Mouse (Mus musculus) spleen, postnatal 4 days (tissue): Measurements from ENCODE around the gene Olfr1320.

Experiments
- DNase-seq, 2 experiments: peaks; one replicate each; pipeline ENCODE4 v3.0.0; 2022; ENCODE audit warnings: low spot score in 2 of 2

Gene Olfr1320

DNA sequence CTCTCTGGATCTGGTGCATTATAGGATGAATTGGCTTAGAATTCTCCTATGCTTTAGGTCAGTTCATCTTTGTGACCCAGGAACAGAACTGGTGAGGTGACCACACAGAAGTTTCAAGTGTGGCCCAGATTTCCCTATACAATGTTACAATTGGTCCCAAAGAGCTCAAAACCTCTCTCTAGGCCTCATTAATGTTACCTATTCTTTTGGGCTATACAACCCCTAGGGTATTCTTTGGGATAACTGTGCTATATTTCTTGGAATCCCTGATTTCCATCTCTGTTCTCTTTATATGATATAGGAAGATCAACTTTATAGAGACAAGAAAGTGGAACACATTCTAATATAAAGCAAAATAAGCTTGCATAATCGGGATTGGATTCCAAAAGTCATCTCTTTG, at the start of gene Olfr1320:
Gene Olfr1320, plus strand, starts transcription at position 301 of the 400 bp plus-strand sequence.
- DNase-seq, result no peak

DNA sequence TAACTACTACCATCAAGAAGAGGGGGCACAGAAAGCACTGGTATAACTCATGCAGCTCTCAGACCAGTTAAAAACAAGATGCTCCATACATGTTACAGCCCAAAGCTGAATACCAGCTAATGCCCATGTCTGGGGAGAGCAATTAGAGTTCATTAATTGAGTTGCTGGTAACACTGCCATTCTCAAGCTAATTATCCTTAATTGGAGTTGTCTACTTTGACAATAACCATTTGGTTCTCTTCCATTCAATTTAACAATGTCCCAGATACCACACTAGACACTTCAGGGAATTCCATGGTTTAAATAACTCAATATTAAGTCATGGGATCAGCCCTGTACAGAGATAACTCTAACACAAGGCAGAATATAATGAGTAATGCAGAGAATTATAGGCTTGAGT, 44.6 kb upstream of the Olfr1320 start:
- no peak for DNase-seq

DNA sequence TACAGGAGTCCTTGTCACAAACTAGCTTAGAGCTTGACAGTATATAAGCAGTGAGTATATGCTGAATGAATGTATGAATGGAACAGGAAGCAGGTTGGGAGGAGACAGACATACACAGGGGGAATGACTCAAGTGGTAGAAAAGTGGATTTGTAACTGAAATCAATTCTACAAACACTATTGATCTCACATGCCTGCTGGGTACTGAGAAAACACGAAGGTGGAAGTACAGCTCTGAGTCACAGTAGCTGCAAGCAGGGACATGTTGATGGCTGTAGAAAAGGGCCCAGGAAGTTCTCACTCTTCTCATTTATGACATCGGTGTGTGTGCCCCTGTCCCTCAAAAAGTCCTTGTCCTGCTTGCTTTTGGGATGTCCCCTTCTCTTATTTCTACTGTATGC, 40.9 kb upstream of the Olfr1320 start:
- DNase-seq, result no peak

DNA sequence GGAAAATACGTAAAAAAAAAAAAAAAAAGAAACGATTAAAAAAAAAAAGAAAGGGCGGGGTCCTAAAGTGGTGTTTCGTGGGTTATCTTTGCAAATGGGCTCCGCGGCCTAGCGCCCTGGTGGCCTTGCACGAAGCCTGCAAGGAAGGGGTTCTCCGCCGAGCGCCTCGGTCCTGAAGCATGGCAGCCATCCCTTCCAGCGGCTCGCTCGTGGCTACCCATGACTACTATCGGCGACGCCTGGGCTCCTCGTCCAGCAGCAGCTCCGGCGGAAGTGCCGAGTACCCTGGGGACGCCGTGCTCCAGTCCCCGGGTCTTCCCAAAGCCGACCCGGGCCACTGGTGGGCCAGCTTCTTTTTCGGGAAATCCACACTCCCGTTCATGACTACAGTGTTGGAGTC, 11.4 kb upstream of the Olfr1320 start:
- DNase-seq, result peak; percentile 11 to 56
